Mouse (Mus musculus) embryonic facial prominence, embryonic 10.5 days (tissue): ENCODE measurements around the gene Tmcc3. TPM values are rescaled to one million over a fixed set of nuclear protein-coding genes. Genes with fewer than 3 reads are reported as not detected.

ENCODE experiments used
- DNase-seq: peaks from one replicate; pipeline ENCODE4 v3.0.0-alpha.2; 2017; ENCODE audit warnings: low spot score
- H3K27ac ChIP-seq: fragments of 300-500 bp; sonication (generic); replicated peaks from 2 replicates; pipeline ENCODE4 v1.5.1; 2016; ENCODE audit warnings: mild to moderate bottlenecking
- H3K27me3 ChIP-seq: fragments of 300-500 bp; sonication (generic); replicated peaks from 2 replicates; pipeline ENCODE4 v1.6.1; 2016; ENCODE audit warnings: low read depth, mild to moderate bottlenecking; ENCODE audit not compliant: poor library complexity, severe bottlenecking
- H3K36me3 ChIP-seq: fragments of 300-500 bp; sonication (generic); replicated peaks from 2 replicates; pipeline ENCODE4 v1.6.1; 2016; ENCODE audit warnings: mild to moderate bottlenecking, moderate library complexity
- H3K4me1 ChIP-seq: fragments of 300-500 bp; sonication (generic); 2 replicates; pipeline ENCODE4 v1.6.1; 2016
- H3K4me3 ChIP-seq: fragments of 300-500 bp; sonication (generic); 2 replicates; pipeline ENCODE4 v1.5.1; 2016; ENCODE audit warnings: mild to moderate bottlenecking, moderate library complexity
- H3K9me3 ChIP-seq: fragments of 300-500 bp; sonication (generic); 2 replicates; pipeline ENCODE4 v1.6.1; 2016; ENCODE audit warnings: mild to moderate bottlenecking
- WGBS: fragments of 180-500 bp; shearing (Covaris S2); methylation state at CpG from one replicate; pipeline ENCODE4 v1.1.7; 2016; 5-methylcytosine and 5-hydroxymethylcytosine counted together
- polyA plus RNA-seq: library from polyadenylated mRNA; unstranded; fragments of >200 nt; fragmentation: Nextera tagmentation; extraction: Ambion mirVana; gene quantifications from 2 replicates; pipeline ENCODE4 v1.2.1, GENCODE M21; 2016

Tmcc3 gene
- polyA plus RNA-seq, 1 experiment from 2014 or later, result 3.2 TPM

GRCm38 (mm10) chr10:94473501-94473900 is 161.8 kb downstream of the Tmcc3 start:
- Histone ChIP-seq H3K4me1 (no peaks in the 10 kb centered on the region), H3K4me3 (no peak overlapping the region), H3K36me3 (no peaks in the 10 kb centered on the region), H3K9me3 (no peaks in the 10 kb centered on the region), H3K27me3 (no peaks in the 10 kb centered on the region), H3K27ac (no peak overlapping the region)
- 84% methylated on average over 5 of the region's 5 CpGs for WGBS
- DNase-seq, result no peak

GRCm38 (mm10) chr10:94474185-94474584 is 162.4 kb downstream of the Tmcc3 start:
- H3K4me1 ChIP-seq, result no peaks in the 10 kb centered on the region
- no peaks in the 10 kb centered on the region for H3K27me3 ChIP-seq
- H3K27ac ChIP-seq, result no peak overlapping the region
- H3K9me3 ChIP-seq, result no peaks in the 10 kb centered on the region
- no peak for DNase-seq
- H3K36me3 ChIP-seq, result no peaks in the 10 kb centered on the region
- 85% methylated on average over 5 of the region's 5 CpGs for WGBS
- no peak overlapping the region for H3K4me3 ChIP-seq

- peaks cover 9% of the 10 kb centered on the region for H3K9me3 ChIP-seq
- no peak overlapping the region for H3K4me3 ChIP-seq
- H3K36me3 ChIP-seq, result no peaks in the 10 kb centered on the region
- 92% methylated on average over 13 of the region's 13 CpGs for WGBS
- DNase-seq, result no peak
- no peaks in the 10 kb centered on the region for H3K4me1 ChIP-seq
- no peaks in the 10 kb centered on the region for H3K27me3 ChIP-seq
- no peak overlapping the region for H3K27ac ChIP-seq
These were observed 165.8 kb downstream of the Tmcc3 start for GRCm38 (mm10) chr10:94477366-94478225.

- no peaks in the 10 kb centered on the region for H3K36me3 ChIP-seq
- H3K4me1 ChIP-seq, result no peaks in the 10 kb centered on the region
- no peaks in the 10 kb centered on the region for H3K27me3 ChIP-seq
- no peak for DNase-seq
- 85% methylated on average over 13 of the region's 13 CpGs for WGBS
- no peak overlapping the region for H3K4me3 ChIP-seq
- peaks cover 9% of the 10 kb centered on the region for H3K9me3 ChIP-seq
- no peak overlapping the region for H3K27ac ChIP-seq
These were observed 167.9 kb downstream of the Tmcc3 start for GRCm38 (mm10) chr10:94479646-94480045.

GRCm38 (mm10) chr10:94480380-94481101 is 168.8 kb downstream of the Tmcc3 start:
- H3K27ac ChIP-seq, result no peak overlapping the region
- H3K4me3 ChIP-seq, result no peak overlapping the region
- peaks cover 9% of the 10 kb centered on the region for H3K9me3 ChIP-seq
- H3K36me3 ChIP-seq, result no peaks in the 10 kb centered on the region
- DNase-seq, result no peak
- WGBS, result 87% methylated on average over 13 of the region's 13 CpGs
- H3K4me1 ChIP-seq, result no peaks in the 10 kb centered on the region
- no peaks in the 10 kb centered on the region for H3K27me3 ChIP-seq

GRCm38 (mm10) chr10:94481613-94482012 is 169.9 kb downstream of the Tmcc3 start:
- DNase-seq, result no peak
- H3K27me3 ChIP-seq, result no peaks in the 10 kb centered on the region
- H3K36me3 ChIP-seq, result no peaks in the 10 kb centered on the region
- H3K4me1 ChIP-seq, result no peaks in the 10 kb centered on the region
- H3K9me3 ChIP-seq, result peaks cover 9% of the 10 kb centered on the region
- no peak overlapping the region for H3K27ac ChIP-seq
- H3K4me3 ChIP-seq, result no peak overlapping the region

- no peak for DNase-seq
These were observed 174.4 kb downstream of the Tmcc3 start for GRCm38 (mm10) chr10:94486179-94486578.

GRCm38 (mm10) chr10:94489509-94489908 is 177.8 kb downstream of the Tmcc3 start:
- H3K27me3 ChIP-seq, result no peaks in the 10 kb centered on the region

More at GRCm38 (mm10) chr10:94486179-94486578, 174.4 kb downstream of the Tmcc3 start:
- Histone ChIP-seq H3K4me3 (no peak overlapping the region), H3K36me3 (no peaks in the 10 kb centered on the region), H3K4me1 (peaks cover 3% of the 10 kb centered on the region; the same call in 1 of the 2 replicates), H3K27ac (no peak overlapping the region), H3K9me3 (peaks cover 9% of the 10 kb centered on the region), H3K27me3 (no peaks in the 10 kb centered on the region)
- 80% methylated on average over 2 of the region's 2 CpGs for WGBS

GRCm38 (mm10) chr10:94491006-94491405 is 179.3 kb downstream of the Tmcc3 start:
- Histone ChIP-seq H3K4me1 (peaks cover 16% of the 10 kb centered on the region), H3K4me3 (no peak overlapping the region), H3K9me3 (no peaks in the 10 kb centered on the region), H3K36me3 (no peaks in the 10 kb centered on the region), H3K27ac (no peak overlapping the region), H3K27me3 (no peaks in the 10 kb centered on the region)
- WGBS, result 87% methylated on average over 3 of the region's 3 CpGs
- no peak for DNase-seq

More at GRCm38 (mm10) chr10:94489509-94489908, 177.8 kb downstream of the Tmcc3 start:
- Histone ChIP-seq H3K9me3 (no peaks in the 10 kb centered on the region), H3K36me3 (no peaks in the 10 kb centered on the region), H3K4me1 (peaks cover 6% of the 10 kb centered on the region), H3K27ac (no peak overlapping the region), H3K4me3 (no peak overlapping the region)
- WGBS, result 94% methylated on average over 4 of the region's 4 CpGs
- DNase-seq, result no peak

- peak; percentile 11 for DNase-seq
- Histone ChIP-seq H3K9me3 (no peaks in the 10 kb centered on the region), H3K36me3 (no peaks in the 10 kb centered on the region), H3K27ac (peak overlapping the region; percentile 66), H3K27me3 (no peaks in the 10 kb centered on the region), H3K4me3 (no peak overlapping the region), H3K4me1 (peaks cover 22% of the 10 kb centered on the region)
- 64% methylated on average over 8 of the region's 8 CpGs for WGBS
These were observed 182.7 kb downstream of the Tmcc3 start for GRCm38 (mm10) chr10:94494403-94494846.

GRCm38 (mm10) chr10:94495496-94496235 is 183.9 kb downstream of the Tmcc3 start:
- DNase-seq, result no peak
- 85% methylated on average over 7 of the region's 7 CpGs for WGBS
- H3K27ac ChIP-seq, result no peak overlapping the region; the same call in 1 of the 2 replicates

GRCm38 (mm10) chr10:94496826-94497440 is 185.2 kb downstream of the Tmcc3 start:
- H3K27ac ChIP-seq, result no peak overlapping the region
- no peak overlapping the region for H3K4me3 ChIP-seq
- H3K36me3 ChIP-seq, result no peaks in the 10 kb centered on the region
- peaks cover 38% of the 10 kb centered on the region for H3K4me1 ChIP-seq
- WGBS, result 72% methylated on average over 8 of the region's 8 CpGs
- no peak for DNase-seq
- no peaks in the 10 kb centered on the region for H3K9me3 ChIP-seq
- no peaks in the 10 kb centered on the region for H3K27me3 ChIP-seq

More at GRCm38 (mm10) chr10:94495496-94496235, 183.9 kb downstream of the Tmcc3 start:
- H3K36me3 ChIP-seq, result no peaks in the 10 kb centered on the region
- no peaks in the 10 kb centered on the region for H3K27me3 ChIP-seq
- no peak overlapping the region for H3K4me3 ChIP-seq
- H3K9me3 ChIP-seq, result no peaks in the 10 kb centered on the region
- peaks cover 33% of the 10 kb centered on the region for H3K4me1 ChIP-seq
